Mouse (Mus musculus) MEL-GATA-1-ER (cell line): Measurements from ENCODE around the gene Mfap1b.
"Not testable (repeated sequence)": the region's sequence is repeated elsewhere in the genome, so short reads cannot be mapped to it uniquely, and the experiment has no call there.

Source experiments
- DNase-seq: peaks from one replicate; pipeline ENCODE4 v3.0.0-alpha.2; 2012; ENCODE audit warnings: low read depth; ENCODE audit errors: extremely low read depth

Mfap1b gene

GRCm38 (mm10) chr2:121473301-121474179, at the start of gene Mfap1b:
Mfap1b (minus strand) TSS chr2:121474067.
- DNase-seq = peak; percentile 88

GRCm38 (mm10) chr2:121522830-121523229, 49.0 kb upstream of the Mfap1b start:
- peak; percentile 39 for DNase-seq

- peak; percentile 56 for DNase-seq
These were observed 48.1 kb upstream of the Mfap1b start for GRCm38 (mm10) chr2:121522006-121522405.

GRCm38 (mm10) chr2:121518711-121519110, 44.8 kb upstream of the Mfap1b start:
- not testable (repeated sequence) for DNase-seq

- DNase-seq = no peak
These were observed 44.2 kb upstream of the Mfap1b start for GRCm38 (mm10) chr2:121518106-121518505.

- DNase-seq = no peak
These were observed 40.3 kb upstream of the Mfap1b start for GRCm38 (mm10) chr2:121514211-121514610.

- not testable (repeated sequence) for DNase-seq
These were observed 39.3 kb upstream of the Mfap1b start for GRCm38 (mm10) chr2:121512991-121513765.

GRCm38 (mm10) chr2:121511401-121511800, 37.5 kb upstream of the Mfap1b start:
- DNase-seq = no peak

GRCm38 (mm10) chr2:121509584-121509983, 35.7 kb upstream of the Mfap1b start:
- DNase-seq = no peak

GRCm38 (mm10) chr2:121507951-121508330, 34.1 kb upstream of the Mfap1b start:
- DNase-seq = no peak

GRCm38 (mm10) chr2:121507173-121507950, 33.5 kb upstream of the Mfap1b start:
- DNase-seq = peak; percentile 22

- peak; percentile 92 for DNase-seq
These were observed 32.3 kb upstream of the Mfap1b start, which contains the start of the genes Mfap1a and Wdr76 for GRCm38 (mm10) chr2:121505942-121506882. Mfap1a (minus strand) TSS chr2:121506665. Wdr76 (plus strand) TSS chr2:121506723.

GRCm38 (mm10) chr2:121501550-121501949, 27.7 kb upstream of the Mfap1b start:
- DNase-seq = not testable (repeated sequence)

GRCm38 (mm10) chr2:121484403-121484802, 10.5 kb upstream of the Mfap1b start:
- DNase-seq = not testable (repeated sequence)

GRCm38 (mm10) chr2:121483576-121483975, 9.7 kb upstream of the Mfap1b start:
- no peak for DNase-seq

GRCm38 (mm10) chr2:121480916-121481315, 7.0 kb upstream of the Mfap1b start:
- DNase-seq = not testable (repeated sequence)

GRCm38 (mm10) chr2:121480498-121480897, 6.6 kb upstream of the Mfap1b start:
- no peak for DNase-seq

GRCm38 (mm10) chr2:121477491-121478266, 3.8 kb upstream of the Mfap1b start:
- no peak for DNase-seq

- DNase-seq = not testable (repeated sequence)
These were observed 1.4 kb upstream of the Mfap1b start for GRCm38 (mm10) chr2:121475306-121475705.
